Mouse (Mus musculus) T-helper 17 cell (primary cell): ENCODE measurements at regions not wholly inside any gene's neighbourhood (a gene's known extent, or its start where the extent isn't known, plus 50 kb on each side); places are given as distances from the start of the nearest gene placed in this dataset.
"Not testable (repeated sequence)": the region's sequence is repeated elsewhere in the genome, so short reads cannot be mapped to it uniquely, and the experiment has no call there.

Experiments
- in situ Hi-C, 2 experiments: fragments of 300-600 bp; cut with MboI, MseI; formaldehyde crosslinking; loops; 1 replicate in 1 of 2; 2 replicates in 1 of 2; pipeline ENCODE4 v1.15.1; 2025; ENCODE audit warnings: high pct_unique_total_duplicates in 2 of 2

DNA sequence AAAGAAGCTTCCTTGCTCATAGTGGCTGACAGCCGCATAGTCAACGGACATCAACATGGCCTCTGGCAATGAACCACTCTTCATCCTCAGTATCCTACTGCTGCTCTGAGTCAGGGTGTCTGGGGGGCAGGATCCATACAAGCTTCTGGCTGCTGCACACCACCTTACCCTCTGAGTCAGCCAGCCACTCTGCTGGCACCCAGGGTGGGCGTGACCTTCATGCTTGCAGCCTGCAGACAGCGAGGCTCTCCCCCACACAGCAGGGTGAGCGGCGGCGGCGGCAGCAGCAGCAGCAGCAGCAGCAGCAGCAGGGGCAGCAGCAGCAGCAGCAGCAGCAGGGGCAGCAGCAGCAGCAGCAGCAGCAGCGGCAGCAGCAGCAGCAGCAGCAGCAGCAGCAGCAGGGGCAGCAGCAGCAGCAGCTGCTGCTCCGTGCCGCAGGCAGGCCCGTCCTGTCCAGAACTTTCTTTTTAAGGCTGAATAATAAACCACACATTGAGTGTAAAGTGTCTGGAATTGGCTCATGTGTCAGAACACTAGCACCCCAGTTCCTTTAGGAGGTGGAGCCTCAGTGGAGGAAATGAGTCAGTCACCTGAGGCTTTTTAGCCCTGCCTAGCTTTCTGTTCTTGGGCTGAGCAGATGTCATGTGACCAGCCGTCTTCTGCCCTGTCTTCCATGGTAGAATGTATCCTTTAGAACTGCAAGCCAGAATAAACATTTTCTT is 186.3 kb downstream of the 1810013L24Rik start:
- in situ Hi-C loops: no loop called here

DNA sequence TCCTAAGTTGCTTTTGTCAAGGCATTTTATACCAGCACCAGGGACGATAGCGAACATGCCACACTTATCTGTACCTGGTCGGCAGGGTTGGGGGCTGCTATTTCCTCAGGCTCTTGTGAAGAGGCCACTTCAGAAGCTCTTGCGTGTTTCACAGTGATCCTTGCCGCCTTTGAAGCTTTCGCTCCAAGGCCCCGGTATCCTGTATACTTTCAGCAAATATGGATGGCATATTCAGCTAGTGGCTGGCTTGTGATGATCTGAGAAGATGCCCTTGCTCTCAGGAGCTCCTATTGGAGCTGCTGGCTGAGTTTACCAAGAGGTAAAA is 186.8 kb downstream of the 1810013L24Rik start:
- in situ Hi-C loops: no loop called here

DNA sequence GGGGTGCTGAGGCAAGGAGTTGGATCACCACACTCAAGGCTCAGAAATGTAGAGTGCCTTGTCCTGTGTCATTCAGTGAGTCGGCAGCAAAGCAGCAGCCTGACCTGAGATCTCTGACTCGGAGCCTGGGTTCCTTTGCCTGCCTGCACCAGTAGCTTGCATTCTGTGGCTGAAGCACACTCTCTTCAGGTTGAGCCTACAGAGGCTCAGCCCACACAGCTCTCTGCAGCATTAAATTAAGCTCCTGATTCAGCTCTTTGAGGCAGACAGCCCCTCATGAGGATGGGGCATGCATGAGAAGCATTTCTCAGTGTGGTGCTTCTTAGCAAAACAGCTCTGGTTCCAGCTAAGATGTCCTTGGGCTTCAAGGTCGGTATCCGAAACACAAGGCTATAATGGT is 200.8 kb downstream of the 1810013L24Rik start:
- in situ Hi-C loops: no loop called here

DNA sequence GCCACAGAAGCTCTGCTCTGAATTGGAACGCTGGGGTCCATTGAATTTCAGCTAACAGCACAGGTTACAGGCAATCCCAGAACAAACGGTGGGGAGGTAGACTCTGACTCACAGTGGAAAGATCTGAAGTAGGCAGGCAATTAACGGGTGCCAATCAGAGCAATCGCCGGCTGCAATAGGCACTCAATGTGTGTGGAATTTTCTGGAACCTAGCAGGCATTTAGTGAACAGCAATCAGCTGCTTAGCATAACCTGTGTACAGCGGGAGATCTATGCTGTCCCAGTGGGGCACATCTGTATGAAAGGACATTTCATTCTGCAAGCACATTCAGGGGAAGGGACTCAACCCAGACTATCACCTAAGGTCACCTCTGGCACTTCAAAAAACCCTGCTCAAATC is 213.4 kb downstream of the 1810013L24Rik start:
- in situ Hi-C loops: no loop called here

DNA sequence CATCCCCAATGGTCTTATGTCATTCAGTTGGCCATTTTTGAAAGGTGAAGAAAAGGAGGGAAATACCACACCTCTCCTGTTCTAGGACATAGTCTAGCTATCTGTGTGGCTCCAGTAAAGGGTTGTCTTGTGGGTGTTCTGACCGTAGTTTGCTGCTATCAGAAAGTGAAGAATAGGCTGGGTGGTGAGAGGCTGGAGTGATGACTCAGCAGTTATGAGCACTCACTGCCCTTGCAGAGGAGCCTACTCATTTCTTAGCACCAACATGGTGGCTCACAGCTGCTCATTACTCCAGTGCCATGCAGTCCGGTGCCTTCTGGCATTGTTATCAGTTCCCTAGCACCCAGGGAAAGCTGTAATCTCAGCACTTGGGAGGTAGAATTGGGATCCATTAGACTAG is 217.0 kb downstream of the 1810013L24Rik start:
- in situ Hi-C loops: no loop called here

DNA sequence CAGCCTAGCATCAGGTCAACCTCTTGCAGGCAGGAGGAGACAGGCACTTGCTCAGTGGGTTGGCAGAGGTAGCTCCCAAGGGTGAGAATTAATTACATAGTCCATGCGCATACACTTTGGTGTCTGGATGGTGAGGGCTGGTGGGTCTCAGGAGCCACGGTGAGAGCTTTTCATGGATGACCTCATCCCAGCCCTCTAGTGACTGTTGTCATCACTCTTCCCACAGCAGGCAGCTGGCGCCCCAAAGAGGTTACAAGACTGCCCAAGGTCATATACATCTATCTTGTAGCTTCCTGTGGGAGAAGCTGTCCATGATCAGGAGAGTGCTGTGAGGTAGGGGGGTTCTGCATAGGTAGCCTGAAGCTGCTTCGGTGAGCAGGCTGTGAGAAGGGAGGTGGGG is 224.5 kb downstream of the 1810013L24Rik start:
- in situ Hi-C loops: no loop called here

DNA sequence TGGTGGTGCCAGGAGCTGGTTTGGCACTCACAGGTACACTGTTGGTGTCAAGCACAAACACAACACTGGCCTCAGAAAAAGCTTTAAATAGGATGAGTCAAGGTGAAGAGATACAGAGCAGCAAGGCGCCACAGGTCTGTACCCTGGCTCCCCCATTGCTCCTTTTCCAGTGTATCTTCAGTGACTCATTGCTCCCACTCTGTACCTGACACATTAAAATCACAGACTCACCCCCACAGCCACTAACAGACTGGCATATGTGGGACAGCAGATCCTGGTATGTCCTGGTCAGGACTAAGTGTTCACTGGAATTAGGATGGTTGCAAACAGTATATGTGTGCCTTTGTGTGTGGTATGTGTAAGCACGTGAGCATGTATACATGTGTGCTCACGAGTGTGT is 226.5 kb downstream of the 1810013L24Rik start:
- in situ Hi-C loops: no loop called here

DNA sequence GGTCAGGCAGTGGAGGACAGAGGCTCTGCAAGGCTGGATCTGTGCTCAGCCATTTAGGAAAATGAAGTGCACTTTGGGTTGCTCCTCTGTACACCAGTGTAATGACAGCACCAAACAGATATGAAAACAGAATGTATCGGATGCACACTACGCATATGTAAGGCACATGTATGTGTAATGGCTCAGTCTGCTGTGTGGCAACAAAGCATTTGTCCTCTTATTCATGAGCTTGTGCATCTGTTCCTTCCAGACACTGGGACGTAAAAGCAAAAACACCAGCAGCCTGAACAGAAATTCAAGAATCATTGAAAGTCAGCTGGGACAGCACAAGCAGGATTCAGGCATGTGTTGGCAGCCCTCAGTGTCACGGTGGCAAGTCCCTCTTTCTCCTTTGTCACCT is 241.6 kb downstream of the 1810013L24Rik start:
- in situ Hi-C loops: no loop called here

DNA sequence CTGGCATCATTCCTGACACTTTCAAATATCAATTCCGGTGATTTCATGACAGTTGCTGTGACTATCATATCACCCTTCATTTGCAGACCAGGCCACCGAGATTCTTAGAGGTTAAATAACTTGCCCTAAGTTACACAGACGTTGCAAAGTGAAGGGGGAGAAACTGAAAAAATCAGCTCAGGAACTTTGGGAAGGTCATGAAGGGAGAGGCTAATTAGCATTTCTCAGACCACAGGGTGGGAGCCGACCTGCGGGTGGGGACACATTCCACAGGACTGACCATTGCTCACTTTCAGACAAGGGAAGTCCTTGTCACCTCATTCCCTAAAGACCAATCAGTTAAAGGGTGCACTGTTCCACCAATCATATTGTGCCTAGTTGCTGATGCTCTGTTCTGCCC is 242.1 kb downstream of the 1810013L24Rik start:
- in situ Hi-C loops: not testable (repeated sequence)

DNA sequence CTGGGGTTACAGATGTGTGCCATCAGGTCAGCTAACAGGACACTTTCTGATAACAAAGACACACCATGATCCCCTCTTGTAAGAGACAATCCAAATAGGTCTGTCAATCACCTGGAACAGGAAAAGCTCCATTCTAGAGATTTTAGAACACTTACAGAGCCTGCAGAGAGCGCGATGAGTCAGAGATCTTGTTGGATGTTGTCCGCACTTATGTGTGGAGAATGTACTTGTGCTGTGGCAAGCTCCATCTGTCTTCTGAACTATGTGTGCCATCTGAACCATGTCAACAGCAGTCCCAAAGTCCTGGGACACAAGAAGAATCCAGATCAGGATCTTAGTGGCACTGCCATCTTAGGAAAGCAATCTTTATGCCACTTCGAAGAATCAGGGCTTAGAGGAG is 244.4 kb downstream of the 1810013L24Rik start:
- in situ Hi-C loops: no loop called here

DNA sequence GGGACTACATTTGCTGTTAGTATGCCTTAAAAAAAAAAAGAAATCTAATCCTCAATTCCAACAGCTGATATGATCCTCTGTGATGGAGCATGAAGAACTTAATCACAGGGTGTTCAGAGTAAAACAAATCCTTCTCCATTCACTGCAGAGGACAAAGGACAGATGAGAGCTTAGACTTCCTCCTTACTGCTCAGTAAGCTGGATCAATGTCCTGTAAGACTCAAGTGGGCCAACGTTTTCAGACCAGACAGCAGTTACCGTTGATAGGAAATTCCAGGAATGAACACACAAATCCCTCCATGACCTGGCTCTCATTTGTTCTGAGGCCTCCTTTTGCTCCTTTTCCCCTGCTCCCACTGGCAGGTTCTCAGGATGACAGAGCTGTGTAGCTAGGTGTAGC is 247.6 kb downstream of the 1810013L24Rik start:
- in situ Hi-C loops: no loop called here

DNA sequence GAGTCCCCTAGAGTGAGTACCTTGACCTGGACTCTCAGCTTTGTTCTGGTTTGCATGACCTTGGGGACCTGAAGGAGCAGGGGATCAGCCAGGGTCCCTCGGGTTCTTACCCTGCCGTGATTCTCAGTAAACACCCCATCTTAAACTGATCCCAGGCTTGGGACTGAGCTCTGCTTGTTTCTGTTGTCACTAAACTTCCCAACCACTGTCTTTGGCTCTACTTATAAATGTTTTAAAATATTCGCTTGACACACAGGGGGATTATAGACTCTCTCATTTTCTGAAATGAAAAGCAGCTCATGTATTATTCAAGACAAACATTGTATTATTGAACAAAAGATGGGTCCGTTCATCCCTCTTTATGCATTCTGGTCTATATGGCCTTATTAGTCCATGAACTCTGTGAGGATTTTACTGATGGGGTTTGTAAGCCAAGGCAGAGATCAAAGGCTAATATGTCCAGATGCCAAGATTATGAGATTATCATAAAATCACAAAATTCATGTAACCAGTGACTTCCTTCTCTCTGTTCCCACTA is 248.6 kb downstream of the 1810013L24Rik start:
- in situ Hi-C loops: no loop called here

DNA sequence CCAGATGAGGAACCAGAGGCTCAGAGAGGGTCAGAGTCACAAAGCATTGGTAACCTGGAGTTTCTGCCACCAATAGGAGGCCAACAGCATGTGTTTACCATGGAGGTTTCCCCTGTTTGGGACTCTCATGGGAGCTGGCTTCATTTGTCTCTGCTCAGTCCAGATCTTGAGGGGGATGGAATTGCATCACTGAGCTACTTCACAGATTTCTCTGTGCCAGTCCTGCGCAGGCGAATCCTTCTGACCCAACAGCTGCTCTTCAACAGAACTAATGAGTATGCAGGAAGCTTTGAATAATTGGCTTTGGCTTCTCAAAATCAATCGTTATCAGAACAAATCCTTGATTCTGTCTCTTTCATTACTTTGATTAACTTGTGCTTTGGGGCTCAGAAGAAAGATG is 253.1 kb downstream of the 1810013L24Rik start:
- in situ Hi-C loops: no loop called here

DNA sequence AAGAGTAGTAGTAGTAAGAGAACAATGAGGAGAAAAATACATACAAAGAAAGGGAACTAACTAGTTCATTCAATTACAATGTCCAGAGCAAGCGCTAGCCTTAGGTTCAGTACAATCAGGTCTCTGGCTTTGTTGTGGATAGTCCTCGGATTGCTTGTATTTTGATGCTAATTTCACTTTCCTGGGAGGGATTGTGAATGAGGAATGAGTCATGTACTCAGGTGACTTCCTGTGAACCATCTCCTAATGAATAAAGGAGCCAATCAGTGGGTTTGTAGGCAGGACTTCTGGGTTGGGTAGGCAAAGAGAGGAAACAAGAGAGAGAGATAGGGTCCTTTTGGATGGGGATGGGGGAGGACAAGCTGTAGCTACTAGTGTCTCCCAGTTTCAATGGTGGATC is 253.8 kb downstream of the 1810013L24Rik start:
- in situ Hi-C loops: no loop called here

DNA sequence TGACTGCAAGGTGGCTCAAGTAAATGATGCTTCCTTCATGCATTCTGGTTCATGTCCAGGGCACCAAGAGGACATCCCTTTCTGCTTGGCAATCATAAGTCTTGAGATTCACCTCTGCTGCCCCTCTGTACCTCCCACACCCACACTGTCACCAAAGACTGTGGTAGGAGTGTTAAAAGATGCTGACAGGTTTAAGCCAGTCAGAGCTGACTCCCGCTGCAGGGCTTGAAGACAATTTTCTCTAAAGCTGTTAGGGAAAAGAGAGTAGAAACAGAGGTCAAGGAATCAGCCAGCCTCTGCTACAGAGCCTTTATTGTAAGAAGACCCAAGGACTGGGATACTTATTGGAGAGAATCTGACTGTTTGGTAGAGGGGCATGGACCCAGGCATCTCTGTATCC is 254.7 kb downstream of the 1810013L24Rik start:
- in situ Hi-C loops: no loop called here

DNA sequence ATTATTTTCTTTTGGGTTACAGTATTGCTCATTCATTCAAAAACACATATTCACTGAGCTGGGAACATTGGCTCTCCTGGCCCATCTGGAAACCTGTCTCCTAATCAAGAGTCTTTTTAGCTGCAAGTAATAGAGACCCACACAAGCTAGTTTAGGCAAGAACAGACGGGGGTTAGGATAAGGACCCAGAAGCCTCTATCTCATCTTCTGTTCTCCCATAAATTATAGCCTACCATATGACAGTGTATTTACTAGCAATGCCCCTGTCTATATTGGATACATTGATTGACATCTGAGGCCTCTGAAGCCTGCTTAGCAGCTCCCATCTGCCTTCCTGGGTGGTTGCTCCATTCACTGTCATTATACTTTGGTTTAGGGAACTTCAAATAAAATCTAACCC is 255.2 kb downstream of the 1810013L24Rik start:
- in situ Hi-C loops: no loop called here

DNA sequence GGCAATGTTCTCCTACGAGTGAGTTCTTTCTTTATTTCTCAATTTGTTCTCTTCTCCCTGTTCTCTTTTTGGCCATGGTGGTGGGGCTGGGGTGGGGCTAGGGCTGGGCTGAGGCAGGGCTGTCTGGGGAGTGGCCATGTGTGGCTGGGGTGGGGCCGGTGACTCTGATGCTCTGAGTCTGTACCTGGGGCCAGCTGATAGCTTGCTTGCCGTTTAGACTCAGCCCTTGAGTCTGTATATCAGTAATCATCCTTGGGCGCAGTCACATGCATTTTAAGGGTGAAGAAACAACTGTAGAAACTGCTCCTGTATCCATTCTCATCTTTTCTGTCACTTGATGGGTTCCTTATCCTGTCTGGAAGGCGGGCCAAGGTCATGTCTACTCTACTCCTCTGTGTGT is 256.1 kb downstream of the 1810013L24Rik start:
- in situ Hi-C loops: no loop called here

DNA sequence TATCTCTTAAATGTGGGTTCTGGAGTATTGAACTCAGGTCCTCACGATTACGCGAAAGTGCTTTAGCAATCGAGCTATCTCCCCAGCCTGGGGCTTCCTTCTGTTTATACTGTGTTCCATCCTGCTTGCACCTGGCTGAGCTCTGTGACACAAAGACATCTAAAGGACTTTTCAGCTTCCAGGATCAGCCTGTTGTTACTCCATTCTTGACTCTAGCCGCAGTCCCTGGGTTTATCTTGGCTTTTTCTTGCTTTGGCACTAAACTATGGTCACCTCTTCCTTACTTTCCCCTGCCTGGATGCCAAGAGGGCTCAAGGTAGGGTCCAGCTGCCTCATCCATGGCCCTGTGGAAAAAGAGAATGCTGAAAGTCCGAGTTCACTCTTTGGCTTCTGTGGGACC is 261.9 kb downstream of the 1810013L24Rik start:
- in situ Hi-C loops: no loop called here

DNA sequence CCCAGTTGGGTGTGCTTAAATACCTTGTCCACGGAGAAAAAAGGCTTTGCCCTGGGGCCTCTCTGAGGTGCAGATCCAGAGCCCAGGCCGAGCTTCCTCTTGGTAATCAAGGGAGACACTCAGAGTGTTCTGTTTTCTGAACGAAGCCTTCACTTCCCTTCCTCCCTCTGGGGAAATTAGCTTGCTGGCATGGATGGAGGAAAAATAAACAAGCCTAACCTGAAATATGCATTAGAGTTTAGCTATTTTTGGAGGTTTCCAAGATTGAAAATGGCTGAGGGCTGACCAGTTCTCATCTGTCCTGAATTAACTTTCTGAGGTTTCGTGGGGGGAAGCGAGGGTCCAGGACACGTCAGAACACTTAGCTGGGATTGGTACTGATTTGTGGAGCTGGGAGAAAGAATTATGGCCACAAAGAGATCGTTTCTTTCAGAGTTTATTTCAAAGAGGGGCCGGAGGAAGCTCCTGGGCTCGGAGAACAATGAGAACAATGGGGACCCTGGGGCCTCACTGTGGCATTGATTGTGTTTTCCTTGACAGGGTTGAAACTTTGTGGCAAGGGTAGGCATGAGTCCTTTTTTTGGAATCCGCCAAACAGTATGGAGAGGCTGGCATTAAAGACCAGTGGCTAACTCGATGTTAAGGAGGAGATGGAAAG is 262.4 kb downstream of the 1810013L24Rik start:
- in situ Hi-C loops: no loop called here

DNA sequence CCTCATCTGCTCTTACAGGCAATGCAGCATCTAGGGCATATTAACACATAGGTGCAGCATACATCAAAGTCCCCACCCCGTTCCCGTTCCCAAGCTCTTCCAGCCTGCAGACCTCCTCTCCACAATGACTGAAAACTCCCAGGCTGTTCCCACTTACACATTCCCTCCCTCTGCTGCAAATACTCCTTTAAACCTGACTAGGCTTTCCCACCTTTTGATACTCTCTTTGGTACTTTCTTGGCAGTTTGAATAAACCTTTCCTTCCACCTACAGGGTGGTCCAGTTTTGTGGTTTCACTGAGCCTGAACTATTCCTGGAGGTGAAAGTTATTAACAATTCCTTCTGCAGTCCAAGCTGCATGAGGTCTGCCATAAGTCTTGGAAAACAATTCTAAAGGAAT is 263.7 kb downstream of the 1810013L24Rik start:
- in situ Hi-C loops: no loop called here

DNA sequence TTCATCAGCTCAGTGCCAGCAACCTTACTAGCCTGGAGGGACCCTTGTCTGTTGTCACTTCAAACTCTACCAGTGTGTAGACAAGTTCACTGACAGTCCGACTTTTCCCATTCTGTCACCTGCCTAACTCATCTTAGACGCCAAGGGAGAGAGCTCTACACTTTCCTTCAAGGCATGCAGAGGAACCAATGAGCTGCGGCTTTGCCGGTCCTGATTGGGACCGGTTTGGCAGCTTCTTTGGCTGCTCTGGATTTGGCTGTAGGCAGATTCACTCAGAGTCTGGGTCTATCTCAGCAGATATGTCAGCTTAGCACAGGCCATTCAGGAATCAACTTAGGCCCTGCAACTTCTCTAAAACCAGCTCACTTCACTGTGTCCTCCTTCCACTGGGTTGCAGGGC is 264.3 kb downstream of the 1810013L24Rik start:
- in situ Hi-C loops: no loop called here

DNA sequence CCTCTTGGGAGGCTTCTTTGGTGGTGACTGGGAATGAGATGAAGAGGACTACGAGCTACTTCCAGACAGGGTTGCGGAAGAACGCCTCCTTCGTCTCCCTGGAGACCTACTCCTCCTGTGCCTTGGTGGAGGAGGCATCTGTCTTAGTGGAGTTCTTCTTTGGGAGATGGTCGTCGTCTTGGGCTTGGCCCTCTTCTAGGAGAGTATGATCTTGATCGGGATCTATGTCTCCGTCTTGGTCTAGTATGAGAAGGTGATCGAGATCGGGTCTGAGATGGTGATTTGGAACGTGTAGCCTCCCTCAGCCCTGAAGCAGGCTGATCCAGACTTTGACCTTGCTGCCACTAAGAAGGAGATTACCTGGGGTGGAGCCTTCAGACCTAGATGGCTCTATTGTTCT is 276.3 kb downstream of the 1810013L24Rik start:
- in situ Hi-C loops: loop anchor here in 1 of 2 experiments (25.0 kb wide), 1 partner anchor 1469 kb away; no protein-coding TSS in a partner anchor

DNA sequence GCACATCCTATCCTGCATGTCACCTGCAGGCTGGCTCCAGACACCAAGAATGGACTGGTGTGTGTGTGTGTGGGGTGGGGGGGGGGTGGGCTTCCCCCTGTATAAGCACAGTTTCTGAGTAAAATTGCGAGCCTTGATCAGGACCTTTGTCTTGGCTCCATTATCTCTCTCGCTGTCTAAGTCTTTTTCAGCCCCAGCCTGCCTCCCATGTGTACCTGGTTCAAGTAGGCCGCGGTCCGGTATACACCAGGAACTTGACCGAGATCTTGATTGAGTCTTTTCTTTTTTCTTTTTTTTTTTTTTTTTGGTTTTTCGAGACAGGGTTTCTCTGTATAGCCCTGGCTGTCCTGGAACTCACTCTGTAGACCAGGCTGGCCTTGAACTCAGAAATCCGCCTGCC is 276.8 kb downstream of the 1810013L24Rik start:
- in situ Hi-C loops: loop anchor here in 1 of 2 experiments (25.0 kb wide), 1 partner anchor 1469 kb away; no protein-coding TSS in a partner anchor
